In the genomic region with DNA sequence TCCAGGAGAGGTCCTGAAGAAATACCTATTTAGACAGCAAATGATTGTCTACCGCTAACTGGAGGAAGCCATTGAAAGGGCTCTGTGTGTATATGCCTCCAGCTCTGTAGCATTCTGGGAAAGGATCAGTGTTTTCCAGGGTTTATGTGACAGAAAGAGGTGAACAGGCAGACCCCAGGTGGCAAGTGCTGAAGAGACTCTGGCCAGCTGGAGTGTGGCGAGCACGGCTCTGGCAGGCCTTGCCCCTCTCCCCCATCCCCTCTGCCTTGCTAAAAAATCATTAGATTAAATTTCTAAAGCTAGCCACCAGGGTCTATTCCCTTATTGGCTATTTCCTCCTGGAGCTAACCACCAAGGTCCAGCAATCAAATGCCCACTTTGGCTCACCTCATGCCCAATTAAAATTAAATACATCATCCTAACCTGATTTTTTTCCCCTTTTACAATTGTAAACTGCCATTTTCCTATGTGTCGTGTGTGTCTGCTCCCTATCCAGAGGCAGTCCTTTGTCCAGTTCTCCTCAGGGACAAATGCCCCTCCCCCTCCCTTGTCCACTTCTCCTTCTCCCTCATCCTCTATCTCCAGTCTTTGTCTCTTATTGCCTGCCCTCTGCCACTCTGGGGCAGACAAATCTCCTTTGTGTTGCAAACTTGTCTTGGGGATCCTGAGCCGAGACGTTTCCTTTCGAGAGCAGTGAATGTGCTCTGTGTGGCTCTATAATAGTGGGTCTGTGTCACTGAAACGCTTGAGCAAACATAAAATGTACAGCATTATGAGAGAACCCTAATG, we compare ENCODE assay signal across 14 mouse cellular contexts.
DNase-seq lines count a peak whose midpoint lies in the region; ATAC-seq lines count a peak whose summit lies in the region.
"Had no signal": no experiment of that assay in that cellular context is flagged by ENCODE, and none has a peak within 500 bp of the region (broad histone marks: within the 10 kb centered on the region; RNA-seq: fewer than 3 reads in every experiment).

No protein-coding gene starts in this region.

- no peak overlapping the region; the same call in 1 of the 2 replicates for H3K9ac ChIP-seq in hindbrain, embryonic 11.5 days (ENCODE audit: low read depth, low read length)
- peak overlapping the region; percentile 44 for H3K9ac ChIP-seq in midbrain, embryonic 13.5 days (replicated peaks)
- H3K9ac ChIP-seq: liver, embryonic 13.5 days had no signal

- H3K27ac ChIP-seq in hindbrain, embryonic 11.5 days (ENCODE audit: low read depth, low read length), result peak overlapping the region; percentile 63
- peak overlapping the region; percentile 90 for H3K27ac ChIP-seq in midbrain, embryonic 13.5 days
- H3K27ac ChIP-seq: layer of hippocampus, adult 2 months; liver, embryonic 13.5 days had no signal

- no peaks in the 10 kb centered on the region for H3K36me3 ChIP-seq in hindbrain, embryonic 11.5 days (ENCODE audit: control insufficient read depth, insufficient read depth, low read length)
- H3K36me3 ChIP-seq in midbrain, embryonic 13.5 days, result peaks cover 12% of the 10 kb centered on the region; the same call in 1 of the 2 replicates
- H3K36me3 ChIP-seq: liver, embryonic 13.5 days had no signal

- peak; percentile 91 for ATAC-seq in hindbrain, embryonic 11.5 days (ENCODE audit: low FRiP score)
- peak; percentile 74 for ATAC-seq in midbrain, embryonic 13.5 days

- DNase-seq in left cerebral cortex, postnatal 4 days, result peak; percentile 48
- no peak for DNase-seq in left cerebral cortex, adult 11 months (ENCODE audit: low spot score)
- DNase-seq in hindbrain, embryonic 11.5 days (ENCODE audit: low spot score), result peak; percentile 68
- peak; percentile 35 for DNase-seq in retina, embryonic 14.5 days (ENCODE audit: low spot score)
- no peak for DNase-seq in spleen, adult 12 weeks (ENCODE audit: low spot score)
- DNase-seq in lung, postnatal 36 days, result no peak
- DNase-seq in heart, postnatal 10 days, result no peak
- DNase-seq: adrenal gland, postnatal 14 days; kidney, adult 2 months; liver, embryonic 13.5 days; lung, postnatal 4 days; thymus, postnatal 36 days had no signal

- no peaks in the 10 kb centered on the region for H3K9me3 ChIP-seq in hindbrain, embryonic 11.5 days (ENCODE audit: control insufficient read depth, low read length)
- no peaks in the 10 kb centered on the region for H3K9me3 ChIP-seq in midbrain, embryonic 13.5 days
- H3K9me3 ChIP-seq: liver, embryonic 13.5 days had no signal

- WGBS in hindbrain, embryonic 11.5 days, result 32% methylated on average over 8 of the region's 8 CpGs
- 9% methylated on average over 8 of the region's 8 CpGs for WGBS in midbrain, embryonic 13.5 days

- intact Hi-C loops in left cerebral cortex, postnatal 4 days (cut with DNase I), result no loop called here
- intact Hi-C loops in heart, postnatal 10 days (cut with DNase I), result no loop called here

- H3K4me3 ChIP-seq in hindbrain, embryonic 11.5 days (ENCODE audit: low read depth, low read length), result no peak overlapping the region
- no peak overlapping the region for H3K4me3 ChIP-seq in midbrain, embryonic 13.5 days (replicated peaks)
- H3K4me3 ChIP-seq: layer of hippocampus, adult 2 months; liver, embryonic 13.5 days had no signal

- H3K4me2 ChIP-seq in hindbrain, embryonic 11.5 days (replicated peaks; ENCODE audit: low read depth, low read length), result no peak overlapping the region
- H3K4me2 ChIP-seq in midbrain, embryonic 13.5 days (replicated peaks), result no peak overlapping the region
- H3K4me2 ChIP-seq: liver, embryonic 13.5 days had no signal

- H3K27me3 ChIP-seq in hindbrain, embryonic 11.5 days (ENCODE audit: control insufficient read depth, insufficient read depth, low read length), result no peaks in the 10 kb centered on the region
- no peaks in the 10 kb centered on the region for H3K27me3 ChIP-seq in midbrain, embryonic 13.5 days
- H3K27me3 ChIP-seq: liver, embryonic 13.5 days had no signal

- peaks cover 3% of the 10 kb centered on the region; the same call in 1 of the 2 replicates for H3K4me1 ChIP-seq in hindbrain, embryonic 11.5 days (replicated peaks; ENCODE audit: control insufficient read depth, insufficient read depth, low read length)
- peaks cover 60% of the 10 kb centered on the region for H3K4me1 ChIP-seq in midbrain, embryonic 13.5 days (replicated peaks)
- H3K4me1 ChIP-seq: liver, embryonic 13.5 days had no signal

Comparison
In these comparisons a context has a peak if more than half of its experiments do, and no peak if none do; other contexts are left out.
1. DNase-seq: peak in left cerebral cortex, postnatal 4 days (single experiment), hindbrain, embryonic 11.5 days (single experiment) and retina, embryonic 14.5 days (single experiment); none in left cerebral cortex, adult 11 months (single experiment), spleen, adult 12 weeks (single experiment), lung, postnatal 36 days (single experiment) and heart, postnatal 10 days (0 of 2).